Mouse (Mus musculus) E14TG2a.4 (cell line): ENCODE results near the gene Zbtb20.

ENCODE experiments used
- CTCF ChIP-seq: conservative IDR thresholded peaks from 2 replicates; pipeline ENCODE4 v1.5.1; 2014; ENCODE audit warnings: low read length
- NANOG ChIP-seq: IDR thresholded peaks from 2 replicates; pipeline ENCODE4 v1.6.1; 2014; ENCODE audit warnings: borderline replicate concordance, low read length, mixed read lengths

GRCm38 (mm10) chr16:43599707-43600106 is 724.0 kb downstream of the Zbtb20 start:
- TF ChIP-seq CTCF (no peak), NANOG (no peak)
